Mouse (Mus musculus) brain, embryonic 14.5 days (tissue): ENCODE data around the gene Gmpr2. TPM values are rescaled to one million over a fixed set of nuclear protein-coding genes. Genes with fewer than 3 reads are reported as not detected.

Experiments used
- DNase-seq: peaks from one replicate; pipeline ENCODE4 v3.0.0-alpha.2; 2011; ENCODE audit warnings: low read depth
- CTCF ChIP-seq: fragments of 200-500 bp; IDR thresholded peaks from 2 replicates; pipeline ENCODE4 v1.5.1; 2012; ENCODE audit warnings: inconsistent platforms, mild to moderate bottlenecking, moderate library complexity, borderline replicate concordance; ENCODE audit not compliant: insufficient read depth, insufficient read length; ENCODE audit errors: extremely low read depth
- POLR2A ChIP-seq: fragments of 200-500 bp; IDR thresholded peaks from 2 replicates; pipeline ENCODE4 v1.6.1; 2012; ENCODE audit warnings: mild to moderate bottlenecking, inconsistent platforms, borderline replicate concordance; ENCODE audit not compliant: poor library complexity, insufficient read depth, insufficient read length, severe bottlenecking; ENCODE audit errors: extremely low read depth
- polyA plus RNA-seq: library from polyadenylated mRNA; depleted of rRNA; stranded (reverse); fragments of >200 nt; gene quantifications from 2 replicates; pipeline ENCODE4 v1.2.3, GENCODE M21; 2012

Gmpr2 gene
- polyA plus RNA-seq, 1 experiment = 32.8 TPM

DNA sequence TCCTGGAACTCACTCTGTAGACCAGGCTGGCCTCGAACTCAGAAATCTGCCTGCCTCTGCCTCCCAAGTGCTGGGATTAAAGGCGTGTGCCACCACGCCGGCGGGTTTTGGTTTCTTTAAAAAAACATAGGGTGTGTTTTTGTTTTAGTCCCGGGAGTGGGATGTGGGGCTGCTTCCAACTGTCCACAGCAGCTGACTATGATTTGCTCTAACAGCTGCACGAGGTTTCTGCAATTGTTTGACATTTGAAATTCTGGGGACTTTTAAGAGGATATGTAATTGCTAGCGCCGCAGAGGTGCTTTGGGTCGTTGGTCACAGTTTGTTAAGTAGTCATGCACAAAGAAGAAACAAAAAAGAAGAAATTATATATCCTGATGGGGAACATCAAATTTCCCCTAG is 17.7 kb downstream of the Gmpr2 start:
- TF ChIP-seq POLR2A = no peak
- no peak for TF ChIP-seq CTCF
- no peak for DNase-seq

DNA sequence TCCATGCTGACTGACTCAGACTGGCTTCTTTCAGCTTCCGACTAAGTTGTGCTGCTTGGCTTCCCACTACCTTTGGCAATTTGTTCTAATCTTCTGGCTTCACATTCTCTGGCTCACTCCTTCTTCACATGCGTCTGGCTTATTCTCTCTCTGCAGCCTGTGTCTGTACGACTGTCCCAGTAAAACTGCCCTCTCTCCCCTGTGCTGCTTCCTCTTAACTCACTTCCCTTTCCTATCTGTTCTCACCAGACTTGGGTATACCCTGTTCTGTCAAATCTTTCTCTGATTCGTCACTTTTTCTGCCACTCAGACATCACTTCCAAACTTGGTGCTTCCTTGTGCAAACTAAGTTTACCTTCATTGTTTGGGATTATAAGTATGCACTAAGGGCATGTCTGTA is 25.5 kb downstream of the Gmpr2 start:
- TF ChIP-seq CTCF (no peak), POLR2A (no peak)
- no peak for DNase-seq

DNA sequence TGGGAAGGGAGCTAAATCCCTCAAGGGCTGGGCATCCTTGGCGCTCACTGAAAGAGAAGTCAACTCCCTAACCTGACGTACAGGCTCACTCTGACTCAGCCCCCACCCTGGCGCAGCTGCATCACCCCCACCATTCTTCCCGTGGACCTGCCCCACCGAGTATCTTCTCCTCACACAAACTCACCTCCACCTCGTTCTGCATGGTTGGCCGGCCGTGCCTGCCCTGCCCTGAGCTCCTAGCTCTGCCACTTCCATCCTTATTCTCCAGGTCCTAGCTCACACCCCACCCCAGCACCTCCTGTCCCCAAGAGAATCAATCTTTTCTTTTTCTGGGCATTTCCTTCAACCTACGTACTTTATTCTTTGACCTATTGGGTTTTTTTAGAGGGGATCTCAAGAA is 29.4 kb downstream of the Gmpr2 start:
- DNase-seq = no peak

GRCm38 (mm10) chr14:55702761-55703160 is 31.0 kb downstream of the Gmpr2 start:
- no peak for TF ChIP-seq POLR2A
- TF ChIP-seq CTCF = no peak
- no peak for DNase-seq

More for the DNA sequence above, 29.4 kb downstream of the Gmpr2 start:
- TF ChIP-seq CTCF (no peak), POLR2A (no peak)

DNA sequence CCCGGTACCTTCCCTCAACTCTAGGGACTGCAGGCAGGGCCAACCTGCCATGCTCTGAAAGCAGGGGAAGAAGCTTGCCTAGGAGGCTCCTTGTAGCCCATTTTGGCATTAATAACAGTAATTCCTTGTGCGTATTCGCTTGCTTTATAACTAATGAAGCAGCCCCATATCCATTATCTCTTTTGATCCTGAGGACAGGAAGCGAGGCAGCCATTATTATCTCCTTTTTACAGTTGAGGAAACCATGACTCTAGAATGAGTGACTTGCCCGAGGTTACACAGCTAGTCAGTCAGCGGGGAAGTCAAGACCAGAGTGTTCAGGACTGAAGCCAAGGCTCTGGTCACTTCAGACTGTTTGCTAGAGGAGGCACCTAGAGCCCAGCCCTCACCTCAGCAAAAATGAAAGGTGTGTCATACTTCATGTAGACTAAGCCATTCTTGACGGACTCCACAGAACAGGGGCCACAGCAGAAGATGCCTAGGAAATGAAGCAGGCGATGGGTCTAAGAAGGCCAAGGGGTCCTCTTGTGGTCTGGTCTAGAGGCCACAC is 34.4 kb downstream of the Gmpr2 start:
- DNase-seq = no peak

DNA sequence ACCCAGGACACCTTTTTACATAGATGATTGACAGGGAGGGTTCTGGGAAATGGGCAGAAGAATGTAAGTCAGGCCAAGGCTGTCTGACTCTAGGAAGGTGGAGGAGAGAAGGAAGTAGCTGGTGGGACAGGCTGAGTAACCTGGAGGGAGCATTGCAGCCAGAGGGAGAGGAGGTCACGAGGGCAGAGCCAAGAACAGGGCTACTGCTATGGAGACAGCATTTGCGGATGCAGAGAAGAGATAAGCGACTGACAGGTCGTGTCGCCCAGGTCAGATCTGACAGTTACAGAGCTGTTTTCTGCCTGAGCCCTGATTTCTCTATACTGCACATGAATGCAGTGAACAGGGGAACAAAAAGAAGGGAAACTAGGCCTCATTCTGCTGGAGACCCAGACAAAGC is 35.7 kb downstream of the Gmpr2 start:
- TF ChIP-seq POLR2A (no peak), CTCF (no peak)
- DNase-seq = no peak

More for the DNA sequence above, 34.4 kb downstream of the Gmpr2 start:
- TF ChIP-seq POLR2A = no peak
- no peak for TF ChIP-seq CTCF

DNA sequence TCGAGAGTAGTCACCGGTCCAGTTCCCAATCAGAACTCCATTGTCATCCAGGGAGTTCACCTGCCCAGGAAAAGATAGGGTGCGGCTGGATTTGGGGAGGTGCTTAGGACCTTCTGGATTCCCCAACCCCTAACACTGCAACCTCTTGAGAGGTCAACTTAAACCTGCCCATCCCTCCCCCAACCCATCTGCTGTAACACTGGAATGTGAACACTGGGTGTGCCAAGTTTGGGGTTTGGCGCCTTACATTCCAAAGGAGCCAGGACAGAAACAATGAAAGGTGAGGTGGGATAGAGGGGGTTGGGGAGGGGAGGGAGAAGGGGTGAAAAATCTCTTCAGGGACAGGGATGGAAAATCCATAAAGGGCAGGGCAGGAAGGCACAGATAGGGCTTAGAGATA is 37.8 kb downstream of the Gmpr2 start:
- TF ChIP-seq POLR2A = no peak
- TF ChIP-seq CTCF = no peak
- no peak for DNase-seq

DNA sequence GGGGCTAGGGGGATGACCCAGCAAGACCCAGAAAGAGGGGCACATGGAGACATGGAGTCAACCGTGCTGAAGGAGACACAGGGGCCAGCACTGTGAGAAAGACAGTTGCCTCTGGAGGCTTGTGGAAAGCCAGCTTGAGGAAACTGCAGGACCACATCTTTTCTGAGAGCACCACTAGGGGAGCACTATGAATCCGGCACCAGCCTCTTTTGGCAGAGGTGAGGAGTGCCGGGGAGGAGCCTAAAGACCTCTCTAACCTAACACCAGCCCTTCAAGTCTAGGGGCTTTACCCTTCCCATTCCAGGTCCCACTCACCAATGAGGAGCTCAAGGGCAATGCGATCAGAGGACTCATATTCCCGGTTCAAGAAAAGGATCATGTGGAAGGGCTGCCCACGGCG is 40.0 kb downstream of the Gmpr2 start:
- DNase-seq = no peak
- TF ChIP-seq CTCF (no peak), POLR2A (no peak)

DNA sequence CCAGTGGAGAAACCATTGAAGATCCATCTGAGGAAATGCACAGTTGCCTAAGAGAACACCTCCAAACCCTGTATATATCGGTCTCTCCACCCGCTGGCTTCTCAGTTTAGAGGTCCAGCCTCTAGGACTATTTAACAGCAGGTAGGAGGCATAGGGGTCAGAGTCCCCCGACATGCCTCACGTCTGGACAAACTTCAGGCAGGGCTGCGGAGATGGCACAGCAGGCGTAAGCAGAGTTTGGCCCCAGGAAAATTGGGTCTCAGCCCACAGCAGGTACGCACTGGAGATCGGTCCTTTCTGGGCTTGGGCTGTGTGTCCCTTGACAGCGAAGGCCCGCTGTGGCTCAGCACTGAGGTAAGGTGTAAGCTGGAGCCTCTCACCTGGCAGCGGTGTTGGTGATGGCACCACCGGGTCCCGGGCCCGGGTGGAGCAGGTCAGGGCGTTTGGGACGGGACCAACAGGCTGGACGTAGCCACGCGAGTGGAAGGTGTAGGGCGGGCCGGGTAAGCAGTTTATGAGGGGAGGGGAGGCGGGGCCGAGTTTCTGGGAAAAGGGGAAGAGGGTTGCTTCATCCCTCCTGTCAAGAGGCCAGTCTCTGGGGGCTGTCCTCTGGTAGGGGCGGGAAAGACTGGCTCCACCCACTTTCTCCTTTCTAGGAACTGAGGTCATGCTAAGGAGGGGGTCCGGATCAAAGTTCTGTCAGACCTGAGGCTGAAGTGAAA is 41.4 kb downstream of the Gmpr2 start:
- no peak for DNase-seq
- TF ChIP-seq POLR2A (no peak), CTCF (no peak)

GRCm38 (mm10) chr14:55713729-55714122 is 42.0 kb downstream of the Gmpr2 start, which contains the start of gene Tgm1:
Gene Tgm1 (minus strand): TSS chr14:55713926.
- no peak for DNase-seq
- no peak for TF ChIP-seq POLR2A
- no peak for TF ChIP-seq CTCF

- DNase-seq = no peak
- TF ChIP-seq POLR2A = no peak
- no peak for TF ChIP-seq CTCF
These were observed 43.2 kb downstream of the Gmpr2 start for GRCm38 (mm10) chr14:55714893-55715292.

DNA sequence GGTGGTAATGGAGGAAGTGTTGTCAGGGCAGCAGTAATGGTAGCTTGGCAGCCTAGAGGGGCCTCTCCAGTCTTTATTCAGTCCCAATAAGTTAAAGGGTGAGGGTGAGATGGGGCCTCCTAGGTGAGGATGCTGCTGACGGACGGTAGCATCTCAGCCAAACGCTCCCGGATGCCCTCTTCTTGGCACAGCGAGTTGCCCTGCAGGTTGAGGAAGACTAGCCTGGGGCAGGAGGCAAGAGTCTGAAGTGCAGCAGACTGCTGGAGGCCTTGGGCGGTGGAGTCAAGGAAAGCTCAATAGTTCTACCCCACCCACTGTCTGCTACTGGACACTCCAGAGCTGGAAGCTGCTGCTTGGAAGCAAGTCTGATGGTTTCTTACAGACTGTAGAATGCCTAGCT is 44.5 kb downstream of the Gmpr2 start:
- no peak for DNase-seq
- TF ChIP-seq POLR2A (no peak), CTCF (no peak)

GRCm38 (mm10) chr14:55716884-55717283 is 45.1 kb downstream of the Gmpr2 start:
- TF ChIP-seq CTCF (no peak), POLR2A (no peak)

More at GRCm38 (mm10) chr14:55716884-55717283, 45.1 kb downstream of the Gmpr2 start:
- no peak for DNase-seq
